Mouse (Mus musculus): ENCODE data around the gene Gkn3.

Gkn3 gene

GRCm38 (mm10) chr6:87354441-87354840, 34.3 kb downstream of the Gkn3 start:
- no peak for DNase-seq (ENCODE audit: low spot score in 2 of 2)

GRCm38 (mm10) chr6:87350829-87351228, 37.9 kb downstream of the Gkn3 start, which contains the start of gene Gkn1:
Gene Gkn1, minus strand, starts transcription at chr6:87350942.
- no peak for DNase-seq (ENCODE audit: low spot score in 2 of 2)

- no peak for DNase-seq (ENCODE audit: low spot score in 2 of 2)
Measured at GRCm38 (mm10) chr6:87335935-87336295, 52.8 kb downstream of the Gkn3 start.

- peak; percentile 42 to 43 for DNase-seq (ENCODE audit: low spot score in 2 of 2)
Measured at GRCm38 (mm10) chr6:87335091-87335934, 53.4 kb downstream of the Gkn3 start, which contains the start of gene Antxr1. Gene Antxr1, minus strand, starts transcription at chr6:87335821.

GRCm38 (mm10) chr6:87334361-87335090, 54.2 kb downstream of the Gkn3 start:
- DNase-seq (ENCODE audit: low spot score in 2 of 2) = peak in 1 of 2 experiments; percentile 14

Measured in frontal cortex, postnatal 25 days (tissue).